Mouse (Mus musculus) heart, postnatal 36 days (tissue): ENCODE data around the gene Lman2. TPM values are rescaled to one million over a fixed set of nuclear protein-coding genes. Genes with fewer than 3 reads are reported as not detected.

ENCODE experiments used
- DNase-seq, 2 experiments: peaks; one replicate each; pipeline ENCODE4 v3.0.0; 2021 to 2022
- intact Hi-C: fragments of 180-260 bp; cut with DNase I; formaldehyde crosslinking; loops from one replicate; pipeline ENCODE4 v1.15.1; 2025
- total RNA-seq, 2 experiments: library from RNA; stranded (reverse); gene quantifications; 2 replicates each; pipeline ENCODE4 v1.2.3; 2021

Gene Lman2
- total RNA-seq: 10 to 100 TPM; 47.7 to 48.1 TPM

- DNase-seq: peak; percentile 91 to 94
Measured at GRCm38 (mm10) chr13:55362453-55363060, at the start of gene Lman2. TSS of gene Lman2 (minus strand) at chr13:55362783.

GRCm38 (mm10) chr13:55411826-55412225 lies 49.2 kb upstream of the Lman2 start:
- DNase-seq: no peak

More at GRCm38 (mm10) chr13:55362453-55363060, at the start of gene Lman2:
- intact Hi-C loops: no loop called here

GRCm38 (mm10) chr13:55408546-55409120 lies 46.0 kb upstream of the Lman2 start:
- intact Hi-C loops: loop anchor here (5.0 kb wide), 2 partner anchors 129 to 234 kb away; partner anchors contain the start of gene Ddx41
- no peak for DNase-seq

More at GRCm38 (mm10) chr13:55411826-55412225, 49.2 kb upstream of the Lman2 start:
- intact Hi-C loops: no loop called here

GRCm38 (mm10) chr13:55407341-55407740 lies 44.8 kb upstream of the Lman2 start:
- intact Hi-C loops: loop anchor here (5.0 kb wide), 2 partner anchors 130 to 235 kb away; partner anchors contain the start of gene Ddx41
- DNase-seq: no peak

- intact Hi-C loops: loop anchor here (1.0 to 5.0 kb wide), 4 partner anchors 65 to 236 kb away; partner anchors contain the start of gene Ddx41
- DNase-seq: no peak
Measured at GRCm38 (mm10) chr13:55405783-55406390, 43.3 kb upstream of the Lman2 start.

- DNase-seq: peak; percentile 81 to 84
- intact Hi-C loops: loop anchor here (1.0 to 5.0 kb wide), 4 partner anchors 66 to 237 kb away; partner anchors contain the start of gene Ddx41
Measured at GRCm38 (mm10) chr13:55404853-55405782, 42.5 kb upstream of the Lman2 start.

GRCm38 (mm10) chr13:55403935-55404852 lies 41.6 kb upstream of the Lman2 start:
- intact Hi-C loops: no loop called here
- no peak for DNase-seq

- no peak for DNase-seq
- intact Hi-C loops: no loop called here
Measured at GRCm38 (mm10) chr13:55403266-55403665, 40.7 kb upstream of the Lman2 start.

GRCm38 (mm10) chr13:55400039-55400346 lies 37.4 kb upstream of the Lman2 start:
- intact Hi-C loops: no loop called here
- DNase-seq: no peak

GRCm38 (mm10) chr13:55399300-55400038 lies 36.9 kb upstream of the Lman2 start:
- intact Hi-C loops: no loop called here
- DNase-seq: no peak

GRCm38 (mm10) chr13:55398088-55398487 lies 35.5 kb upstream of the Lman2 start, which contains the start of gene Slc34a1:
TSS of gene Slc34a1 (plus strand) at chr13:55398187.
- DNase-seq: no peak
- intact Hi-C loops: no loop called here

- intact Hi-C loops: no loop called here
- DNase-seq: no peak
Measured at GRCm38 (mm10) chr13:55392933-55393332, 30.4 kb upstream of the Lman2 start.

- DNase-seq: no peak
- intact Hi-C loops: no loop called here
Measured at GRCm38 (mm10) chr13:55391626-55392029, 29.0 kb upstream of the Lman2 start.

- DNase-seq: no peak
- intact Hi-C loops: no loop called here
Measured at GRCm38 (mm10) chr13:55390644-55391043, 28.1 kb upstream of the Lman2 start.

GRCm38 (mm10) chr13:55381790-55382189 lies 19.2 kb upstream of the Lman2 start:
- intact Hi-C loops: no loop called here
- DNase-seq: no peak

GRCm38 (mm10) chr13:55378907-55379580 lies 16.5 kb upstream of the Lman2 start:
- no peak for DNase-seq
- intact Hi-C loops: no loop called here

- intact Hi-C loops: no loop called here
Measured at GRCm38 (mm10) chr13:55375877-55376276, 13.3 kb upstream of the Lman2 start.

GRCm38 (mm10) chr13:55374206-55374924 lies 11.8 kb upstream of the Lman2 start:
- no peak for DNase-seq
- intact Hi-C loops: no loop called here

More at GRCm38 (mm10) chr13:55375877-55376276, 13.3 kb upstream of the Lman2 start:
- no peak for DNase-seq
